Mouse (Mus musculus): ENCODE results near the gene Dnajc13.

Dnajc13 gene

GRCm38 (mm10) chr9:104254408-104255180, 8.1 kb downstream of the Dnajc13 start:
- no peak for DNase-seq

DNA sequence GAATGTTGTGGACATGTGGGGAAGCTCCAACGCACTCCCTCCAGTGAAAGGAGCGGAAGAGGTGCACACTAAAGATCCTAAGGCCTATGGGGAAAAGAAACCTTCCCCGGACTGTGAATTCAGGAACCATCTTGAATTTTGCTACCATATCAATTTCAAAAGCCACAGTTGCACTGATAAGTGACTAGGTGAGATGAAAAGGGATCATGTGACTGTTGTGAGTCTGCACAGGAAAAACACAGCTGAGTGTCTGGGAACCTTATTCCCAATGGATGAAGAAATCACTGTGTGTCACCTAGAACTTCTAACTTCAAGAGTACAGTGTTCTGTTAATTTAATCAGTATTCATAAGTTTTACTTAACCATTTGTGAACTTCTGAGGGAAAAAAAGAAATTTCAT, 10.1 kb downstream of the Dnajc13 start:
- no peak for DNase-seq

DNA sequence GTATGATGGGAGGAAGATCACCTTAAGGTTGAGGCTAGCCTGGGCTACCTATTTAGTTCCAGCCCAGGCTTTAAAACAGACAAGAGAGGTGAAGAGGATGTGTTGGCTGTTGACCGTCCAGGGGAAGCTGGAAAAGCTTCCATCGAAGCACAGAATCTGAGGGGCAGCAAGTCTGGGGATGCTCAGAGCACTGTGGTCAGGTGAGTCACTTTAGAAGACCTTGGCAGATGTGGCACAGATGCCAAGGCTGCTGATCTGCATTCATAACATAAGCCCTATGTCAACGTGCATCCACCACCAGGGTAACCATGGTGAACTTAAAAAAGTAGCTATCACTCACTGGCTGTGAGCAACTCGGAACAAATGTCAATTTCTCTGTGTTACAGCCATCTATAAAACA, 11.0 kb downstream of the Dnajc13 start:
- DNase-seq = no peak

DNA sequence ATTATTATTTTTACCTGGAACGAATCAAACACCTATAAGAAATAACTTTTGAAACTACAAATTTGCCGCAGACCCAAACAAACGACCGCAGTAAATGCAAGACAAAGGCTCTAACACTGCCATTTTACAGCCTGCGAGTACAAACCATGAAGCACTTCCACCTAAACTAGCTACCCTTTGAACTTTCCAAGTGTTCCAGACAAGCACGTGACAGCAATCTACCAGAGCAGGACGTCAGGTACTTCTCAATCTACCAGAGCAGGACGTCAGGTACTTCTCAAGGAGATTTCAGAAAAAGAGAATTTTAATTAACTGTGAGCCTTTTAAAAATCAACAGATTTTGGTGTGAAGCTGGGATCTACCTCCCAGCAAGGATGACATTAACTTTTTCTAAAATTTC, 11.6 kb downstream of the Dnajc13 start:
- no peak for DNase-seq

GRCm38 (mm10) chr9:104247307-104247987, 15.3 kb downstream of the Dnajc13 start:
- no peak for DNase-seq

DNA sequence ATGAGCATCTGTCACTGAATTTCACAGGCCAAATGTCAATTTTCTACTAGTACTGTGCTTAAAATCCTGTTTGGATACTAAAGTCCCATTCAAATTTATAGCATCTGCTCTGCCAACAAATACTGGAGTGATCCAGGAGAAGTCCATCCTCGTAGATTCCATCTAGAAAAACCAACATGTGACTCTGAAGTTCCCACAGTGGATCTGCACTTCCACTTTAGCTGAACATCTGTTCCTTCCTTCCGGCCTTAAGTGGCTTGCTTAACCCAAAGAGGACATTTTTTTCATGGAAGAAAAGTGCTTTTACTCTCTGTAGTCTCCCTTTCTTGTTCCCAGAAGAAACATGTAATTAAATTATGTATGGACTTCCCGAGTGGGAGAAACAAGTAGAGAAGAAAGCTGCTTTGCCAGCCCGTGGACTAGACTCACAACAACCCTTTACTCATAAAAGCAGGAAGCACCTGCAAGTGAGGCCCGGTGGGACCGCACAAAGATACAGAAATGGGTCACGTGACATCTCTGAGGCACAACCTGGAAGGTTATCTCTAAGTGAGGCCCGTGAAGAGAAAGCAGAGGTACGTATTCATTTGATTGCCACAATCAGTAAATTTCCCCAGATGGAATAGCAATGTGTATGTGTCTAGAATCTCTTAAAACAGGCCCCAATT, 18.8 kb downstream of the Dnajc13 start:
- no peak for DNase-seq

GRCm38 (mm10) chr9:104240146-104240545, 22.6 kb downstream of the Dnajc13 start:
- no peak for DNase-seq

GRCm38 (mm10) chr9:104239076-104239475, 23.7 kb downstream of the Dnajc13 start:
- DNase-seq = no peak

DNA sequence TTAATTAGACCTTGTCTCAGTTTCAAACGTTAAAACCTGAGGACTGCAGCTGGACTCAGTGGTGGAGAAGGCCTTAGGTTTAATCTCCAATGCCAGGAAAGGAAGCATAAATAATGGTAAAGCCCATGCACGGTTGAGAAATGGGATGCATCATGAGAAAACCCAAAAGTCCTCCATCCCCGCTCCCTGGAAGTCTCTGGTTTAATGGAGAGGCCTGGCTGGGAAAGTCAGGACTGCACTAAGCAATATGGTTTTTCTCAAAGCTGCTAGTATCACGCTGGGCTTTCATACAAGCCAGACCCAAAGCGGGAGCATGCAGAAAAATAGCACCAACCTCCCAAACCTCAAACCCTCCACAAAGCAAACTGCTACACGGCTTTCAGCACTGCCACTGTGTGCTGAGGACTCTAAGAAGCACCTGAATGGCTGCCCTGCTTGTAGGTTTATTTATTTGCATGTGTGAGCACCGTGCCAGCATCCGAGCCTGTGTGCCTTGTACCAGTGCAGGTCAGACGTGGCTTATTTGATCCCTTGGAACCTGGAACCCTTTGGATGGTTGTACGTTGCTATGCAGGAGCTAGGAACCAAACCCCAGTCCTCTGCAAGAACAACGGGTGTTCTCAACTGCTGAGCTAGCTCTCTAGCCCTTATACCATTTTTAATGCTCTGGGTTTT, 26.3 kb downstream of the Dnajc13 start:
- DNase-seq = no peak

- DNase-seq = no peak
Observed at GRCm38 (mm10) chr9:104235751-104236150, 27.0 kb downstream of the Dnajc13 start.

DNA sequence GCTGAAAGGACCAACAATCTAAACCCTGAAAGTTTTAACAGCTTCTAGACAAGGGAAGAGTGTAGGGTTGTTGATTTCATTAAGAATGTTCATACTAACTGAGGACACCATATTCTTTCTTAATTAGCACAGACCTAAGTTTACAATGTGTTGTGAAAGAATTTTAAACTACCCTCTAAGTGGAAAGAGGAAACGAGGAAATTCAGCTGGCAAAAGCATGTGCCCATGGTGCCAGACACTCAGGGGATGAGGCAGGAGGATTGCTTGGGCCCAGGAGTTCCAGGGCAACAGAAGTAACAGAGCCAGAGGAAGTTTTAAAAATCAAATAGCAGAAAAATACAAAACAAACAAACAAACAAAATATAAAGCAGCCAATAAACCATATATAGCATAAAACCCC, 28.9 kb downstream of the Dnajc13 start:
- DNase-seq = no peak

- DNase-seq = no peak
Observed at GRCm38 (mm10) chr9:104233060-104233459, 29.7 kb downstream of the Dnajc13 start.

DNA sequence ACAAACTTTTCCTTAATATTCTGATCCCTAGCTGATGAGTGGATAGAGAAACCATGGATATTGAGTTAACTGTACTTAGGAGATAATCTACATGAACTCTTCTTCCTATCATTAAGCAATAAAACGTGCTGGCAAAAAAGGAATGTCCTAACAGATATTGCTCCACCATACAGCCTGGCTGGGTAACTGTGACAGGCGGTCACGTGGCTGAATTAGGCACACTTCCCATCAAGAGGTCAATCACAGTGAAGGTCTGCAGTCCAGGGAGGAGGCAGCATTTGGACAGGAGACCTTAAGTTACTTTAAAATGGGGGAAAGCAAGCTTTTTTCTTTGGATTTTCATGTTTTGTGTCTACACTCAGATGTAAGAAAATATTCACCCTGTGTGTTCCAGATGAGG, 30.7 kb downstream of the Dnajc13 start:
- no peak for DNase-seq

- DNase-seq = no peak
Observed at GRCm38 (mm10) chr9:104211402-104211801, 51.3 kb downstream of the Dnajc13 start.

- peak; percentile 46 for DNase-seq
Observed at GRCm38 (mm10) chr9:104203851-104204250, 58.9 kb downstream of the Dnajc13 start.

DNA sequence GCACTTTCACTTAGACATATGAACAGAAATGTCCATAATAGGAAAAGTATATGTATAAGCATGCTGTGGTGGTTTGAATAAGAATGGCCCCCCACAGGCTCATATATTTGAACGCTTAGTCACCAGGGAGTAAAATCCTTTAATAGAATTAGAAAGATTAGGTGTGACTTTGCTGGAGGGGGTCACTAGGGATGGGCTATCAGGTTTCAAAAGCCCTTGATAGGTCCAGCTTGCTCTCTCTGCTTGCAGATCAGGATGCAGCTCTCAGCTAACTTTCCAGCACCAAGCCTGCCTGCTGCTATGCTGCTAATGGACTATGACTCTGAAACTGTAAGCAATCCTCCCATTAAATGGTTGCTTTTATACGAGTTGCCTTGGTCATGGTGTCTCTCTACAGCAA, 68.2 kb downstream of the Dnajc13 start:
- no peak for DNase-seq

DNA sequence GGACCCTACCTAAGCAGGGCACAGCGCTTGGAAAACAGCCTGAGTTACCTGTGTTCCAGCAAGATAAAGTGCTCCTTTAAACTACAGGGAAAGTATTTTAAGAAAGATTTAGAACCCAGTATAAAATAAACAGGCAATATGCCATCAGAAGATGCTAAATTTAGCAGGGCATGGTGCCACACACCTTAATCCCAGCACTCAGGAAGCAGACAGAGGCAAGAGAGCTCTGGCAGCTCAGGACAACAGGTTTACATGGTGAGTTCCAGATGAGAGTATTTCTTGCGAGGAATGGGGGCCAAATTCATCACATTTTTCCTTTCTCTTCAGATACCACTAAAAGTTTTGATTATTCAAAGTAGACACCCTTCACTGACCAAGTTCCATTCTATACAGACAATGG, 68.8 kb downstream of the Dnajc13 start:
- DNase-seq = no peak

- DNase-seq = no peak
Observed at GRCm38 (mm10) chr9:104193327-104193726, 69.4 kb downstream of the Dnajc13 start.

- no peak for DNase-seq
Observed at GRCm38 (mm10) chr9:104192513-104192912, 70.2 kb downstream of the Dnajc13 start.

- DNase-seq = no peak
Observed at GRCm38 (mm10) chr9:104189657-104190056, 73.1 kb downstream of the Dnajc13 start.

GRCm38 (mm10) chr9:104188704-104189103, 74.0 kb downstream of the Dnajc13 start:
- DNase-seq = no peak

- no peak for DNase-seq
Observed at GRCm38 (mm10) chr9:104187028-104187427, 75.7 kb downstream of the Dnajc13 start.

DNA sequence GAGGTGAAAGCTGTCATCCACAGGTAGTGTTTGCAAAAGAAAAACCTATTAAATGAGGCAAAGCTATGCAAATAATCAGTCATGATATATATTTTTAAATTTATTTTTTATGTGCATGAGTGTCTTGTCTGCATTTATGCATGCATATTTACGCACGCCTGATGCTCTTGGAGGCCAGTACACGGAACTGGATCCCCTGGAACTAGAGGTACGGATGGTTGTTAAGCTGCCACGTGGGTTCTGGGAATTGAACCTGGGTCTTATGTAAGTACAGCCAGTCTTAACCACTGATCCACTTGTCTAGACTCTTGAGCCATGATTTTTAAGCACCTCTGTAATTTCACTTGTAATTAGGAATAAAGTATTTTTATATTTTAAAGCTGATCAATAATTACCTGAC, 79.5 kb downstream of the Dnajc13 start:
- no peak for DNase-seq

Data from embryo, embryonic 11 days (tissue).